Mouse (Mus musculus) limb, embryonic 14.5 days (tissue): ENCODE measurements around the gene Pigk. TPM values are rescaled to one million over a fixed set of nuclear protein-coding genes. Genes with fewer than 3 reads are reported as not detected.

ENCODE experiments used
- ATAC-seq: fragments of 200-750 bp; cut with Nextera tagmentation; 2 replicates; pipeline ENCODE4 v1.8.0; 2017; ENCODE audit warnings: low read depth, moderate number of reproducible peaks, moderate TSS enrichment; ENCODE audit not compliant: low FRiP score
- DNase-seq: peaks from one replicate; pipeline ENCODE4 v3.0.0-alpha.2; 2015; ENCODE audit warnings: low spot score
- H3K27ac ChIP-seq: fragments of 300-500 bp; sonication (generic); replicated peaks from 2 replicates; pipeline ENCODE4 v1.5.1; 2014; ENCODE audit warnings: low read depth, mild to moderate bottlenecking, low read length, moderate library complexity, mixed read lengths
- H3K27me3 ChIP-seq: fragments of 300-500 bp; sonication (generic); 2 replicates; pipeline ENCODE4 v1.6.1; 2014; ENCODE audit warnings: low read length, mixed read lengths; ENCODE audit not compliant: control insufficient read depth, insufficient read depth
- H3K36me3 ChIP-seq: fragments of 300-500 bp; sonication (generic); 2 replicates; pipeline ENCODE4 v1.6.1; 2014; ENCODE audit warnings: mild to moderate bottlenecking, low read length, moderate library complexity, mixed read lengths; ENCODE audit not compliant: control insufficient read depth, insufficient read depth
- H3K4me1 ChIP-seq: fragments of 300-500 bp; sonication (generic); 2 replicates; pipeline ENCODE4 v1.6.1; 2014; ENCODE audit warnings: antibody characterized with exemption, low read length, mixed read lengths; ENCODE audit not compliant: control insufficient read depth, insufficient read depth
- H3K4me2 ChIP-seq: fragments of 300-500 bp; sonication (generic); replicated peaks from 2 replicates; pipeline ENCODE4 v1.6.1; 2014; ENCODE audit warnings: low read depth, mild to moderate bottlenecking, low read length, moderate library complexity; ENCODE audit not compliant: severe bottlenecking
- H3K4me3 ChIP-seq: fragments of 300-500 bp; sonication (generic); replicated peaks from 2 replicates; pipeline ENCODE4 v1.5.1; 2014; ENCODE audit warnings: low read length
- H3K9ac ChIP-seq: fragments of 300-500 bp; sonication (generic); 2 replicates; pipeline ENCODE4 v1.6.1; 2014; ENCODE audit warnings: mild to moderate bottlenecking, low read depth, low read length, moderate library complexity; ENCODE audit not compliant: severe bottlenecking
- H3K9me3 ChIP-seq: fragments of 300-500 bp; sonication (generic); 2 replicates; pipeline ENCODE4 v1.6.1; 2016; ENCODE audit warnings: low read length; ENCODE audit not compliant: control insufficient read depth
- POLR2A ChIP-seq: fragments of 200-500 bp; IDR thresholded peaks from 2 replicates; pipeline ENCODE4 v1.8.0; 2012; ENCODE audit warnings: inconsistent platforms, mild to moderate bottlenecking, moderate library complexity, borderline replicate concordance; ENCODE audit not compliant: insufficient read depth, insufficient read length; ENCODE audit errors: extremely low read depth
- WGBS: fragments of 180-500 bp; shearing (Covaris S2); extraction: QIAGEN DNeasy Blood & Tissue Kit; methylation state at CpG from one replicate; pipeline ENCODE4 v1.1.7; 2014; 5-methylcytosine and 5-hydroxymethylcytosine counted together
- polyA plus RNA-seq, 2 experiments: library from polyadenylated mRNA; depleted of rRNA in 1 of 2; stranded (reverse) in 1 of 2; unstranded in 1 of 2; fragments of >200 nt; fragmentation: Nextera tagmentation in 1 of 2; extraction: Ambion mirVana in 1 of 2; gene quantifications; 2 replicates each; pipeline versions ENCODE4 v1.2.1 to v1.2.3; 2012 to 2014

Gene Pigk
- polyA plus RNA-seq (2012; rRNA removed) = 17.3 and 20.4 TPM in 2 replicates
- polyA plus RNA-seq (2014; fragmentation: Nextera tagmentation; extraction: Ambion mirVana) = 53.1 and 61.7 TPM in 2 replicates

GRCm38 (mm10) chr3:152713991-152714902, at the start of gene Pigk:
Gene Pigk (plus strand): TSS chr3:152714100.
- H3K36me3 ChIP-seq = no peaks in the 10 kb centered on the region
- DNase-seq (peak; percentile 92), ATAC-seq (peak; percentile 89)
- H3K27me3 ChIP-seq = no peaks in the 10 kb centered on the region
- TF ChIP-seq POLR2A = peak; percentile 61; the same call in 1 of the 2 replicates
- H3K4me1 ChIP-seq = peaks cover 4% of the 10 kb centered on the region; the same call in 1 of the 2 replicates
- H3K4me3 ChIP-seq = peak within 1 kb of the TSS; percentile 98
- no peaks in the 10 kb centered on the region for H3K9me3 ChIP-seq
- WGBS = under 1% methylated on average over 40 of the region's 48 CpGs
- H3K9ac ChIP-seq = peak within 1 kb of the TSS; percentile 85
- H3K4me2 ChIP-seq = peak within 1 kb of the TSS; percentile 75
- no peak within 1 kb of the TSS for H3K27ac ChIP-seq

GRCm38 (mm10) chr3:152666991-152667355, 46.9 kb upstream of the Pigk start:
- H3K4me2 ChIP-seq = peak overlapping the region; percentile 99
- peaks cover 23% of the 10 kb centered on the region; the same call in 1 of the 2 replicates for H3K27me3 ChIP-seq
- no peak for DNase-seq
- peak overlapping the region; percentile 55; the same call in 1 of the 2 replicates for H3K9ac ChIP-seq
- H3K4me1 ChIP-seq = peaks cover 8% of the 10 kb centered on the region
- no peaks in the 10 kb centered on the region for H3K36me3 ChIP-seq
- no peaks in the 10 kb centered on the region for H3K9me3 ChIP-seq
- no peak overlapping the region for H3K27ac ChIP-seq
- H3K4me3 ChIP-seq = peak overlapping the region; percentile 54
- TF ChIP-seq POLR2A = no peak
- under 1% methylated on average over 16 of the region's 16 CpGs for WGBS
- no peak for ATAC-seq

GRCm38 (mm10) chr3:152667356-152668211, 46.3 kb upstream of the Pigk start:
- Histone ChIP-seq H3K9ac (peak overlapping the region; percentile 55), H3K36me3 (no peaks in the 10 kb centered on the region), H3K4me3 (peak overlapping the region; percentile 54), H3K4me2 (peak overlapping the region; percentile 99), H3K4me1 (peaks cover 8% of the 10 kb centered on the region), H3K27me3 (peaks cover 23% of the 10 kb centered on the region; the same call in 1 of the 2 replicates), H3K27ac (no peak overlapping the region), H3K9me3 (no peaks in the 10 kb centered on the region)
- WGBS = 2% methylated on average over 39 of the region's 82 CpGs
- DNase-seq (peak; percentile 36), ATAC-seq (peak; percentile 75)
- no peak for TF ChIP-seq POLR2A

GRCm38 (mm10) chr3:152668239-152668638, 45.7 kb upstream of the Pigk start, which contains the start of gene Ak5:
Gene Ak5 (minus strand): TSS chr3:152668360.
- peak within 1 kb of the TSS; percentile 99 for H3K4me2 ChIP-seq
- H3K9ac ChIP-seq = peak within 1 kb of the TSS; percentile 55
- DNase-seq = no peak
- H3K36me3 ChIP-seq = no peaks in the 10 kb centered on the region
- peak within 1 kb of the TSS; percentile 54 for H3K4me3 ChIP-seq
- peak; percentile 45 for ATAC-seq
- no peaks in the 10 kb centered on the region for H3K9me3 ChIP-seq
- no peak for TF ChIP-seq POLR2A
- peaks cover 8% of the 10 kb centered on the region for H3K4me1 ChIP-seq
- H3K27me3 ChIP-seq = peaks cover 23% of the 10 kb centered on the region; the same call in 1 of the 2 replicates
- WGBS = 7% methylated on average over 1 of the region's 5 CpGs
- H3K27ac ChIP-seq = no peak within 1 kb of the TSS

- H3K27ac ChIP-seq = no peak overlapping the region
- 67% methylated on average over 2 of the region's 2 CpGs for WGBS
- no peaks in the 10 kb centered on the region for H3K9me3 ChIP-seq
- no peaks in the 10 kb centered on the region for H3K36me3 ChIP-seq
- H3K27me3 ChIP-seq = peaks cover 23% of the 10 kb centered on the region; the same call in 1 of the 2 replicates
- peaks cover 8% of the 10 kb centered on the region for H3K4me1 ChIP-seq
- 0 out of 2 replicates have a peak overlapping the region, but pooled peaks have one; percentile 99 for H3K4me2 ChIP-seq
- no peak for TF ChIP-seq POLR2A
- ATAC-seq (no peak), DNase-seq (no peak)
- no peak overlapping the region for H3K9ac ChIP-seq
- H3K4me3 ChIP-seq = no peak overlapping the region; the same call in 1 of the 2 replicates
These were observed 45.1 kb upstream of the Pigk start for GRCm38 (mm10) chr3:152668793-152669192.
